Mouse (Mus musculus): ENCODE measurements around the gene Gm8764.
"Not testable (repeated sequence)": the region's sequence is repeated elsewhere in the genome, so short reads cannot be mapped to it uniquely, and the experiment has no call there.

The Gm8764 gene

DNA sequence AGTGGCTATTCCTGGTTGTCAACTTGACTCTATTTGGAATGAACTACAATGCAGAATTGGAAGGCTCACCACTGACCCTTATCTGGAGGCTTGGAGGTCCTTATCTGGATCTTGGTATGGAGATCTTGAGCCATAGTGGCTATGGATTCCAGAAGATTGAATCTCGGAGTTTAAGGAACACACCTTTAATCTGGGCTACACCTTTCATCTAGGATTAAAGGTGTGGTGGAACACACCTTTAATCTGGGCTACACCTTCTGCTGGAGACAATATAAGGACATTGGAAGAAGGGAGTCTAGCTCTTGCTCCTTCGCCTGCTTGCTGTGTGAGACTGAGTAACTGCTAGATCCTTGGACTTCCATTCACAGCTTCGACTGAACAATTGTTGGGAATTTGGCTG, at the start of gene Gm8764:
Gm8764 (plus strand) TSS at position 301 of the 400 bp plus-strand sequence.
- DNase-seq: not testable (repeated sequence)

DNA sequence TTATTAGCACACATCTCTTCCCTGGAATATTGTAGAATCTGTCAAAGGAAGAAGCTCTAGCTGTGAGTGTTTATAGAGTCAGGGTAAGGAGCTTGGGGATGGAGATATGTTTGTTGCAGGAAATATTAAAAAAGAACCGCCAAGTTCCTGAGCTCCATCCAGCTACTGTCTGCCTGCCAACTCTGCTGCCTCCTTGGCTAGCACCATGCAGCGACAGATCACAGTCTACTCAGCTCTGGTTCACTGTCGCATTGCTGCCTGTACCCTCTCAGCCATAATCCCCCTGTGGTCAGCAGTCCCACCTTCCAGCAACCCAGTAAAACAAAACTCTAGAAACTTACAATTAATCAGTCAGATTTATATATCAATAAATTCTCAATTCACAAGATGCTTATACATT, 49.8 kb upstream of the Gm8764 start:
- no peak for DNase-seq

DNA sequence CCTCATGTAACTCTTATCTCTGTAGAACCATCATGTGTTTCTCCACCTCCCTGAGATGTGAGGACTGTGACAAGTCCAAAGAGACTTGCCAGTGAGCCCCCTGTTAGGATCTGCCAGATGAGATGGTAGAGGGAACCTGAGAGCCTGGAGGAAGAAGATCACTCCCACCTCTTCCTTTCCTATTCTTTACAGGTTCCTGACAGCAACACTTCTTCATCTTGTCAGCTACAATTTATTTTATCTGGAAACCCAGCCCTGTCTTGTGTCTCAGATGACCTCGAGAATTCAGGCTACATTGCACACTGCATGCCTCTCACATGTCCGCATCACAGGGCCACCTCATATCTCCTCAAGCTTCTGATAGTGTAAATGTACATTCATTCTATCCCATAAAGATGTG, 41.5 kb upstream of the Gm8764 start:
- DNase-seq: no peak

DNA sequence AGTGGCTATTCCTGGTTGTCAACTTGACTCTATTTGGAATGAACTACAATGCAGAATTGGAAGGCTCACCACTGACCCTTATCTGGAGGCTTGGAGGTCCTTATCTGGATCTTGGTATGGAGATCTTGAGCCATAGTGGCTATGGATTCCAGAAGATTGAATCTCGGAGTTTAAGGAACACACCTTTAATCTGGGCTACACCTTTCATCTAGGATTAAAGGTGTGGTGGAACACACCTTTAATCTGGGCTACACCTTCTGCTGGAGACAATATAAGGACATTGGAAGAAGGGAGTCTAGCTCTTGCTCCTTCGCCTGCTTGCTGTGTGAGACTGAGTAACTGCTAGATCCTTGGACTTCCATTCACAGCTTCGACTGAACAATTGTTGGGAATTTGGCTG, 17.1 kb upstream of the Gm8764 start, which contains the start of gene Gm21293:
Gm21293 (plus strand) TSS at position 301 of the 400 bp plus-strand sequence.
- not testable (repeated sequence) for DNase-seq

DNA sequence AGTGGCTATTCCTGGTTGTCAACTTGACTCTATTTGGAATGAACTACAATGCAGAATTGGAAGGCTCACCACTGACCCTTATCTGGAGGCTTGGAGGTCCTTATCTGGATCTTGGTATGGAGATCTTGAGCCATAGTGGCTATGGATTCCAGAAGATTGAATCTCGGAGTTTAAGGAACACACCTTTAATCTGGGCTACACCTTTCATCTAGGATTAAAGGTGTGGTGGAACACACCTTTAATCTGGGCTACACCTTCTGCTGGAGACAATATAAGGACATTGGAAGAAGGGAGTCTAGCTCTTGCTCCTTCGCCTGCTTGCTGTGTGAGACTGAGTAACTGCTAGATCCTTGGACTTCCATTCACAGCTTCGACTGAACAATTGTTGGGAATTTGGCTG, 8.6 kb upstream of the Gm8764 start, which contains the start of gene Gm6763:
Gm6763 (plus strand) TSS at position 301 of the 400 bp plus-strand sequence.
- not testable (repeated sequence) for DNase-seq

DNA sequence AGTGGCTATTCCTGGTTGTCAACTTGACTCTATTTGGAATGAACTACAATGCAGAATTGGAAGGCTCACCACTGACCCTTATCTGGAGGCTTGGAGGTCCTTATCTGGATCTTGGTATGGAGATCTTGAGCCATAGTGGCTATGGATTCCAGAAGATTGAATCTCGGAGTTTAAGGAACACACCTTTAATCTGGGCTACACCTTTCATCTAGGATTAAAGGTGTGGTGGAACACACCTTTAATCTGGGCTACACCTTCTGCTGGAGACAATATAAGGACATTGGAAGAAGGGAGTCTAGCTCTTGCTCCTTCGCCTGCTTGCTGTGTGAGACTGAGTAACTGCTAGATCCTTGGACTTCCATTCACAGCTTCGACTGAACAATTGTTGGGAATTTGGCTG, 8.4 kb downstream of the Gm8764 start, which contains the start of gene Gm21304:
Gm21304 (plus strand) TSS at position 301 of the 400 bp plus-strand sequence.
- DNase-seq: not testable (repeated sequence)

DNA sequence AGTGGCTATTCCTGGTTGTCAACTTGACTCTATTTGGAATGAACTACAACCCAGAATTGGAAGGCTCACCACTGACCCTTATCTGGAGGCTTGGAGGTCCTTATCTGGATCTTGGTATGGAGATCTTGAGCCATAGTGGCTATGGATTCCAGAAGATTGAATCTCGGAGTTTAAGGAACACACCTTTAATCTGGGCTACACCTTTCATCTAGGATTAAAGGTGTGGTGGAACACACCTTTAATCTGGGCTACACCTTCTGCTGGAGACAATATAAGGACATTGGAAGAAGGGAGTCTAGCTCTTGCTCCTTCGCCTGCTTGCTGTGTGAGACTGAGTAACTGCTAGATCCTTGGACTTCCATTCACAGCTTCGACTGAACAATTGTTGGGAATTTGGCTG, 16.9 kb downstream of the Gm8764 start, which contains the start of gene Gm21312:
Gm21312 (plus strand) TSS at position 301 of the 400 bp plus-strand sequence.
- not testable (repeated sequence) for DNase-seq

DNA sequence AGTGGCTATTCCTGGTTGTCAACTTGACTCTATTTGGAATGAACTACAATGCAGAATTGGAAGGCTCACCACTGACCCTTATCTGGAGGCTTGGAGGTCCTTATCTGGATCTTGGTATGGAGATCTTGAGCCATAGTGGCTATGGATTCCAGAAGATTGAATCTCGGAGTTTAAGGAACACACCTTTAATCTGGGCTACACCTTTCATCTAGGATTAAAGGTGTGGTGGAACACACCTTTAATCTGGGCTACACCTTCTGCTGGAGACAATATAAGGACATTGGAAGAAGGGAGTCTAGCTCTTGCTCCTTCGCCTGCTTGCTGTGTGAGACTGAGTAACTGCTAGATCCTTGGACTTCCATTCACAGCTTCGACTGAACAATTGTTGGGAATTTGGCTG, 25.4 kb downstream of the Gm8764 start, which contains the start of gene Gm20765:
Gm20765 (plus strand) TSS at position 301 of the 400 bp plus-strand sequence.
- DNase-seq: not testable (repeated sequence)

DNA sequence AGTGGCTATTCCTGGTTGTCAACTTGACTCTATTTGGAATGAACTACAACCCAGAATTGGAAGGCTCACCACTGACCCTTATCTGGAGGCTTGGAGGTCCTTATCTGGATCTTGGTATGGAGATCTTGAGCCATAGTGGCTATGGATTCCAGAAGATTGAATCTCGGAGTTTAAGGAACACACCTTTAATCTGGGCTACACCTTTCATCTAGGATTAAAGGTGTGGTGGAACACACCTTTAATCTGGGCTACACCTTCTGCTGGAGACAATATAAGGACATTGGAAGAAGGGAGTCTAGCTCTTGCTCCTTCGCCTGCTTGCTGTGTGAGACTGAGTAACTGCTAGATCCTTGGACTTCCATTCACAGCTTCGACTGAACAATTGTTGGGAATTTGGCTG, 33.9 kb downstream of the Gm8764 start, which contains the start of gene Gm4340:
Gm4340 (plus strand) TSS at position 301 of the 400 bp plus-strand sequence.
- DNase-seq: not testable (repeated sequence)

DNA sequence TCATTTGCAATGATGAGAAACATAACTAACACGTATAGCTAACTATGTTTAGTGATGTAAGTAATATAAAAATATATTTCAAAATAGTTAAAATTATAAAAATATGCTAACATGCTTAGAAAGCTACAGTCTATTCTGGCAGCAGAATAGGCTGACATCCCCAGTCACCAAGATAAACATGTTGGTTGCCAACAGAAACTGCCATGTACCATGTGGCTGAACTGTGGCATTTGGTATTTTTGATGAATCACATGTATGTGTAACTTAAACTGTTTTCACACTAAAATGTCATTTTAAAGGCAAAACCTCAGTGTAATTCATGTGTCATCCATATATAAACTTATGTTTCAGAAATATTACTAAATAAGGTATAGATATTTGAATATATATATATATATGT, 49.8 kb downstream of the Gm8764 start:
- no peak for DNase-seq

DNA sequence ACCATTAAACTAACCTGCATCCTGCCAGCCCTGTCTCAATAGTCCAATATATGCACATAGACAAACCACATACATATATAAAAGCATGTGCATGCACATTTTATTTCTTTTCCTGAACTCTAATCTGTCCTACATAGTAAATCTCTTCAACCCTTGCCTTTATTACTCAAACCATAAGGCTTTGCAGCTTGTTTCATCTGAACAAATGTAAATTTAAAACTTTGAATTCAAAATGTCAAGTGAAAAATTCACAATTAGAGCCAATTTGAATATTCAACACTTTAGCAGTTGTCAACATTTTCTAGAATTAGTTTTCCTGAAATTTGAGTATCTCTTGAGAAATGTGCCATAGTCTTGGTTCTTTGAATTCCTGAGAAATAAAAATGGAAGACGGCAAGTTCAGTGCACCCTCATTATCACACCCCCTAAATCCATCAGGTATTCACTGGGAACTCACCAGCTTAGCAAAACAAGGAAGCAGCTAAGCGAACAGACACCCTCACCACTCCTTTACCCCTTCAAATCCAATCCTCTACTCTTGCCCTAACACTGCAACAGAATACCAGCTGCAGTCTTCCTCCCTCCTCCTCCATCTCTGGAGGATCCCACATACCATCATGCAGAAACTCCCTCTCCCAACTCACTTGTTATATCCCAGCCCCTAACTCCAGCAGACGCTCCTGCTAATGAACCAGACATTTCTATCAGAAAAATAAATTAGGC, 50.6 kb downstream of the Gm8764 start:
- no peak for DNase-seq
